ENCODE assay signal across 35 mouse cellular contexts in the genomic region with DNA sequence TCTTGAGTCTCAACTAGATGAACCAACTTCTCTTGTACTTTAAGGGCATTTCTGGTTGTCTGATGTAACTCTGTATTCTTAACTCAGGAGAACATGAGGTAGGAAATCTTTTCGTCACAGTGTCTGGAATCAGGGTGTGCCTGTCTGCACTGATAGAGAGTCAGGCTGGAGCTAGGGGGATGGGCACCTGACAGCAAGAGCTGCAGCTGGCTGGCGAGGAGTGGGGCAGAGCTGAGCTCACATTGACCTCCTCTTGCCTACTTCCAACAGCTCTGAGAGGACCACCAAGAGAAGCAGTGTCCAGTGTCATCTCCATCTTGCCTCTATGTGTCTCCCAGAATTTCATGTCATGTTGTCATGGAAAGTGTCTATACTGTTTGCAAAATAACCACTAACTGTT. TPM values are rescaled to one million over a fixed set of nuclear protein-coding genes. Genes with fewer than 3 reads are reported as not detected.
"Had no signal": no experiment of that assay in that cellular context is flagged by ENCODE, and none has a peak within 500 bp of the region (broad histone marks: within the 10 kb centered on the region; RNA-seq: fewer than 3 reads in every experiment).

No protein-coding gene starts in this region.

- H3K4me2 ChIP-seq: embryonic facial prominence, embryonic 12.5 days; embryonic facial prominence, embryonic 13.5 days; embryonic facial prominence, embryonic 15.5 days; forebrain, embryonic 12.5 days; forebrain, embryonic 13.5 days; forebrain, embryonic 15.5 days had no signal

- H3K9ac ChIP-seq: embryonic facial prominence, embryonic 12.5 days; embryonic facial prominence, embryonic 13.5 days; embryonic facial prominence, embryonic 15.5 days; forebrain, embryonic 12.5 days; forebrain, embryonic 13.5 days; forebrain, embryonic 15.5 days; forebrain, postnatal 0 days had no signal

- H3K36me3 ChIP-seq: embryonic facial prominence, embryonic 10.5 days; embryonic facial prominence, embryonic 12.5 days; embryonic facial prominence, embryonic 13.5 days; embryonic facial prominence, embryonic 15.5 days; forebrain, embryonic 10.5 days; forebrain, embryonic 12.5 days; forebrain, embryonic 15.5 days had no signal

- H3K4me3 ChIP-seq: embryonic facial prominence, embryonic 10.5 days; embryonic facial prominence, embryonic 12.5 days; embryonic facial prominence, embryonic 13.5 days; embryonic facial prominence, embryonic 15.5 days; erythroblast, embryonic 14.5 days; forebrain, embryonic 10.5 days; forebrain, embryonic 12.5 days; forebrain, embryonic 13.5 days; forebrain, embryonic 15.5 days; gastrocnemius, adult 2 months; heart, adult 2 months had no signal

- H3K9me3 ChIP-seq: embryonic facial prominence, embryonic 10.5 days; embryonic facial prominence, embryonic 12.5 days; embryonic facial prominence, embryonic 13.5 days; embryonic facial prominence, embryonic 15.5 days; forebrain, embryonic 10.5 days; forebrain, embryonic 12.5 days; forebrain, embryonic 13.5 days; forebrain, embryonic 15.5 days had no signal

- DNase-seq: cerebellum, adult 2 months; cerebellum, adult 8-10 months; cerebellum, adult 9-10 months; cerebellum, adult 9-11 months; cerebellum, postnatal 10 days; cerebellum, postnatal 14 days; cerebellum, postnatal 25 days; cerebellum, postnatal 36 days; embryo, embryonic 11 days; forebrain, postnatal 0 days; gastrocnemius, adult 2 months; gastrocnemius, postnatal 10 days; gastrocnemius, postnatal 25 days; gastrocnemius, postnatal 36 days; heart, adult 11 months; heart, adult 18-20 months; heart, adult 2 months had no signal

- H3K27ac ChIP-seq: embryonic facial prominence, embryonic 10.5 days; embryonic facial prominence, embryonic 12.5 days; embryonic facial prominence, embryonic 13.5 days; embryonic facial prominence, embryonic 15.5 days; forebrain, embryonic 10.5 days; forebrain, embryonic 12.5 days; forebrain, embryonic 13.5 days; forebrain, embryonic 15.5 days; gastrocnemius, adult 2 months; heart, adult 2 months had no signal

- H3K4me1 ChIP-seq: embryonic facial prominence, embryonic 10.5 days; embryonic facial prominence, embryonic 12.5 days; embryonic facial prominence, embryonic 13.5 days; embryonic facial prominence, embryonic 15.5 days; forebrain, embryonic 10.5 days; forebrain, embryonic 12.5 days; forebrain, embryonic 13.5 days; forebrain, embryonic 15.5 days had no signal

- H3K27me3 ChIP-seq: embryonic facial prominence, embryonic 12.5 days; embryonic facial prominence, embryonic 13.5 days; embryonic facial prominence, embryonic 15.5 days; forebrain, embryonic 12.5 days; forebrain, embryonic 13.5 days; forebrain, embryonic 15.5 days had no signal

- ATAC-seq: forebrain, embryonic 13.5 days; forebrain, embryonic 14.5 days; forebrain, embryonic 15.5 days; forebrain, embryonic 16.5 days; forebrain, postnatal 0 days had no signal

RNA-seq across cellular contexts. Expression of a gene that starts 20.5 kb away (rescaled TPM):
- total RNA-seq: common myeloid progenitor, adult 5-6 weeks; gastrocnemius, adult 18-20 months; gastrocnemius, adult 2 months; gastrocnemius, adult 8-10 months; gastrocnemius, postnatal 10 days; gastrocnemius, postnatal 25 days; gastrocnemius, postnatal 36 days; granulocyte monocyte progenitor cell, adult 5-6 weeks had no signal
- polyA plus RNA-seq: embryonic facial prominence, embryonic 10.5 days; embryonic facial prominence, embryonic 11.5 days; erythroblast, embryonic 14.5 days; forebrain, embryonic 10.5 days; forebrain, embryonic 11.5 days; forebrain, embryonic 12.5 days; forebrain, embryonic 13.5 days; forebrain, embryonic 14.5 days; forebrain, embryonic 16.5 days; gonadal fat pad, adult 2 months had no signal
